Mouse (Mus musculus): ENCODE measurements around the gene Icam2.

DNA sequence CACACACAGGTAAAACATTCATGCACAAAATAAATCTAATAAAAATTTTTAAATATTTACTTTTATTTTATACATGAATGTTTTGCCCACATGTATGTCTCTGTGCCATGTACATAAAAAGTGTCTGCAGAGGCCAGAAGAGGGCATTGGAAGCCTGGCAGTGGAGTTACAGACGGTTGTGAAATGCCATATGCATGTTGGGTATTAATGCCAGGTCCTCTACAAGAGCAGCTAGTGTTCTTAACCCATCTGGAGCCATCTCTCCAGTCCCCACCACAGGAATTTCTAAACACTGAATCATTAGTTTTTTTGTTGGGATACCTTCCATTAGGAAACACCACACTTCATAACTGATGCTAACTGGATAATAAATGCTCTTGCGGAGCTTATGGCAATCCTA, 49.7 kb upstream of the Icam2 start:
- TF ChIP-seq GATA1 (IDR thresholded peaks at IDR 0.05; ENCODE audit: low read length) (no peak), TAL1 (IDR thresholded peaks at IDR 0.05; ENCODE audit: low read length) (no peak)
